Mouse (Mus musculus) intestine, postnatal 0 days (tissue): Measurements from ENCODE around the gene Ptpn22. TPM values are rescaled to one million over a fixed set of nuclear protein-coding genes. Genes with fewer than 3 reads are reported as not detected.

Source experiments
- ATAC-seq: fragments of 200-750 bp; cut with Nextera tagmentation; 2 replicates; pipeline ENCODE4 v1.8.0; 2017; ENCODE audit warnings: mild to moderate bottlenecking, moderate TSS enrichment, moderate library complexity
- H3K27ac ChIP-seq: fragments of 300-500 bp; sonication (generic); 2 replicates; pipeline ENCODE4 v1.5.1; 2014; ENCODE audit warnings: mild to moderate bottlenecking, low read depth, low read length, moderate library complexity
- H3K27me3 ChIP-seq: fragments of 300-500 bp; sonication (generic); replicated peaks from 2 replicates; pipeline ENCODE4 v1.6.1; 2014; ENCODE audit warnings: low read length, mixed read lengths; ENCODE audit not compliant: control insufficient read depth, insufficient read depth
- H3K36me3 ChIP-seq: fragments of 300-500 bp; sonication (generic); 2 replicates; pipeline ENCODE4 v1.6.1; 2014; ENCODE audit warnings: mild to moderate bottlenecking, moderate library complexity; ENCODE audit not compliant: control insufficient read depth, insufficient read depth
- H3K4me1 ChIP-seq: fragments of 300-500 bp; sonication (generic); replicated peaks from 2 replicates; pipeline ENCODE4 v1.6.1; 2014; ENCODE audit warnings: antibody characterized with exemption, low read length, mixed read lengths; ENCODE audit not compliant: control insufficient read depth, insufficient read depth
- H3K4me2 ChIP-seq: fragments of 300-500 bp; sonication (generic); replicated peaks from 2 replicates; pipeline ENCODE4 v1.6.1; 2014; ENCODE audit warnings: low read depth, mild to moderate bottlenecking, moderate library complexity
- H3K4me3 ChIP-seq: fragments of 300-500 bp; sonication (generic); 2 replicates; pipeline ENCODE4 v1.5.1; 2014; ENCODE audit warnings: low read depth, low read length
- H3K9ac ChIP-seq: fragments of 300-500 bp; sonication (generic); 2 replicates; pipeline ENCODE4 v1.6.1; 2014; ENCODE audit warnings: mild to moderate bottlenecking, low read depth, low read length
- H3K9me3 ChIP-seq: fragments of 300-500 bp; sonication (generic); 2 replicates; pipeline ENCODE4 v1.6.1; 2016; ENCODE audit warnings: mixed run types; ENCODE audit not compliant: control insufficient read depth
- CTCF ChIP-seq: sonication (generic); IDR thresholded peaks from 2 replicates; pipeline ENCODE4 v1.5.1; 2016; ENCODE audit warnings: low read depth, mild to moderate bottlenecking, control low read depth, antibody characterized with exemption, moderate library complexity
- WGBS: fragments of 180-500 bp; shearing (Covaris S2); extraction: QIAGEN DNeasy Blood & Tissue Kit; methylation state at CpG from one replicate; pipeline ENCODE4 v1.1.7; 2014; 5-methylcytosine and 5-hydroxymethylcytosine counted together
- polyA plus RNA-seq: library from polyadenylated mRNA; unstranded; fragments of >200 nt; fragmentation: Nextera tagmentation; extraction: Ambion mirVana; gene quantifications from 2 replicates; pipeline ENCODE4 v1.2.1, GENCODE M21; 2015

The Ptpn22 gene
- polyA plus RNA-seq, 1 experiment from 2014 or later, result 1.5 TPM

DNA sequence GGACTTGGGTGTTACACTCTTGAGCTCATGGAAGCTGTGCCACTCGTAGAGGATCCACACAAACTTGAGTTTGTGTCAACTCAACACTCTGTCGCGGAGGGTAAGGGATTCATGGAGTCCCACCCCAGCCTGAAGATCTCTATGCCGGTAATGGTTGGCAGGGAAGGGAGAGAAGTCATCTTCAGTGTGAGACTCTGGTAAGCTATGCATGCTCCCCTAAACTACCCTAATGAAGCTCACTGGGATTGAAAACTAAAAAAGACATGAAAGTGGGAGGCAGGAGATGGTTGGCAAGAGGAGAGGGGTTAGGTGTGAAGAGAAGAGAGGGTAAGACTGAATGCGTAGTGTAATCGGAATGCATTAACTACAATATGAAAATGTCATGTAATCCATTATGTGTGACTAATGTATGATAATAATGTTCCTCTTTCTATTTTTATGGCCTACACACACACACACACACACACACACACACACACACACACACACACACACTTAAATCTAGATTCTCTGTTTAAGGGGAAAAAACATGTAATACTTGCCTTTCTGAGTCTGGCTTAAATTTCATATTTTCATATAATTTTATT lies 1.5 kb upstream of the Ptpn22 start:
- Histone ChIP-seq H3K4me3 (no peak overlapping the region), H3K27me3 (no peaks in the 10 kb centered on the region), H3K36me3 (no peaks in the 10 kb centered on the region), H3K9ac (no peak overlapping the region), H3K4me2 (no peak overlapping the region), H3K9me3 (no peaks in the 10 kb centered on the region), H3K4me1 (no peaks in the 10 kb centered on the region), H3K27ac (no peak overlapping the region)
- ATAC-seq, result no peak
- no peak for TF ChIP-seq CTCF
- 89% methylated on average over 6 of the region's 6 CpGs for WGBS

DNA sequence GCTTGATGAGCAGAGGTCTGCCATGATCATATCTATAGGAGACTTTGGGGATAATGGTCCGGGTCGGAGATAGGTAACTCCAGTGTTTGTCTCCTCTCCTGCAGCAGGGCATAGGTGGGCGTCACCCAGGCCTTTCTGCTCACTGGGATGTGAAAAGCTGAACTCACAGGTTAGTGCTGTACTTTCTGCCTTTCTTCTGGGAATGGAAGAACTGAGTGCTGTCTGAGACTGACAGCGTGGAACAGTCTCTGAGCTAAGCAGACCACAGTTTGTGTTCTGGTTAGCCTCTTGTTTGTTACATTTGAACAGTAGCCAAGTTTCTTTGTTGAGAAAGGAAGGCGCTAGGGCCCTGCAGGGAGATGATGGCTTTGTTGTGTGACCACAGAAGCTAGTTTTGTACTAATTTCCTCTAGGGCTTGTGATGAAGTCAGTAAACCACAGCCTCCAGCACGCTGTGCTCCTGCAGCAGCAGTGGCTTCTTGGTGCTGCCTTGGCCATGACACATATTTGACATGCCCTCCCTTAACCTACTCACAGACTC lies 326 bp downstream of the Ptpn22 start:
- no peaks in the 10 kb centered on the region for H3K36me3 ChIP-seq
- ATAC-seq, result no peak
- no peaks in the 10 kb centered on the region for H3K9me3 ChIP-seq
- H3K4me3 ChIP-seq, result no peak overlapping the region
- no peaks in the 10 kb centered on the region for H3K4me1 ChIP-seq
- no peak overlapping the region for H3K27ac ChIP-seq
- TF ChIP-seq CTCF, result no peak
- no peaks in the 10 kb centered on the region for H3K27me3 ChIP-seq
- H3K9ac ChIP-seq, result no peak overlapping the region
- no peak overlapping the region for H3K4me2 ChIP-seq
- 69% methylated on average over 6 of the region's 6 CpGs for WGBS

DNA sequence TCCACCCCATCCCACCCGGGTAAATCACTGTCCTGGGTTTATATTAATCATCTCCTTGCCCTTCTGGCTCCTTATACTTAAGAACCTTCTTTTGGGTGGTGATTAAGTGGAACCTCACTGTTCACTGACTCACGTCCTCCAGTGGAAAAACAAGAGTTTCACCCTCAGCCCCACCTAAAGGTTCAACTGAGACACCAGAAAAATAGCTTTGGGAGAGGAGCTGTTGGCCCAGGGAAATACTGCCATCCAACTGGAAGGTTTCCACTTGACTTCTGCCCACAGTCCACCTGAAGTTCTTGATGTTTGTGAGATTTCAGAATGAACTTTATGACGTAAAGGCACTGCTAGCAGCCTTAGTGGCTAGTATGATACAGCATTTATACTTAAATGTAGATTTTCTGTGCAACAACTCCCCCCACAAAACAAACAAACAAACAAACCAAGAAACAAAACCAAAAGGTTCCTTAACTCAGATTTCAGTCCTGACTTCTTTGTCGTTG lies 3.2 kb downstream of the Ptpn22 start:
- no peak for ATAC-seq
- Histone ChIP-seq H3K4me2 (no peak overlapping the region), H3K27ac (no peak overlapping the region), H3K9ac (no peak overlapping the region), H3K27me3 (no peaks in the 10 kb centered on the region), H3K4me1 (no peaks in the 10 kb centered on the region), H3K9me3 (no peaks in the 10 kb centered on the region), H3K4me3 (no peak overlapping the region), H3K36me3 (no peaks in the 10 kb centered on the region)
- 66% methylated on average over 4 of the region's 4 CpGs for WGBS
- no peak for TF ChIP-seq CTCF

DNA sequence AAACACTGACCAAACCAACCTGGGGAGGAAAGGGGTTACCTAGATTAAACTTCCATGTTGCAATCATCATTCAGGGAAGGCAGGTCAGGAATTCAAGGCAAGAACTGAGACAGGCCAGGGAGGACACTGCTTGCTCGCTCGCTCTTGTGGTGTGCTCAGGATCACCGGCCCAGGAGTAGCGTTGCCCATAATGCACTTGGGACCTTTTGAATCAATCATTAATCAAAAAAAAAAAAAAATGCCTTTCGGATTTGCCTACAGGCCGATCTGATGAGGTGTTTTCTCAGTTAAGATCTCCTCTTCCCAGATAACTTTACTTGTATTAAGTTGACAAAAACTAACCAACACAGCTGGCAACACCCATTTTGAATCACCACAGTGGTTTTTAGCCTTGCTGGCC lies 4.6 kb downstream of the Ptpn22 start:
- no peak for TF ChIP-seq CTCF
- H3K27ac ChIP-seq, result no peak overlapping the region
- no peak overlapping the region for H3K4me3 ChIP-seq
- H3K4me2 ChIP-seq, result no peak overlapping the region
- 66% methylated on average over 6 of the region's 6 CpGs for WGBS
- H3K9me3 ChIP-seq, result no peaks in the 10 kb centered on the region
- H3K27me3 ChIP-seq, result no peaks in the 10 kb centered on the region
- no peak for ATAC-seq
- no peaks in the 10 kb centered on the region for H3K36me3 ChIP-seq
- H3K9ac ChIP-seq, result no peak overlapping the region
- H3K4me1 ChIP-seq, result no peaks in the 10 kb centered on the region

DNA sequence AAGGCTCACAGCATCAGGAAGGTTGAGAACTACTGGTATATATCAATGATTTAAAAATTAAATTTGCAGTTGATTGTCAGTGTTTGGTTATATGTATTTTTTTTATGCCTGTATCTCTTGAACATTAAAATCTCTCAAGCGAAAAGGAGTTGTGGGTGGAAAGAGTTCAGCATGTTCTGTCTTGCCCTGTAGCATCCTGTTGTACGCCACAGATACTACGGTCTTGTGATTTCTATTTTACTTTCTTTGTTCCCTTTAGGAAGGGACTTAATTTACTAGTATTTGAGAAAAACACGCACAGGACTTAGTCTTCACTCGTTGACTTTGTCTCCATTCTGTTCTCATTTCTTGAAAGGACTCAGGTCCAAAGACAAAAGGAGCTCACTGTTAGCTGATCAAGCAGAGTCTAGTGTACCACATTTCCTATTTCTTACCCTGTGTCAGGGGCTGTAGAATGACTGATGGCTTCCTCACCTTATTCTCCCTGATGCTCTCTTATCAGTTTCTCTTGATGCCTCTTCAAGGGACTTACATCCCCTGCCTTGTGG lies 7.9 kb downstream of the Ptpn22 start:
- Histone ChIP-seq H3K36me3 (no peaks in the 10 kb centered on the region), H3K27me3 (no peaks in the 10 kb centered on the region), H3K4me1 (no peaks in the 10 kb centered on the region), H3K4me2 (no peak overlapping the region), H3K4me3 (no peak overlapping the region), H3K9ac (no peak overlapping the region), H3K9me3 (no peaks in the 10 kb centered on the region), H3K27ac (no peak overlapping the region)
- no peak for TF ChIP-seq CTCF
- WGBS, result 88% methylated on average over 5 of the region's 5 CpGs
- no peak for ATAC-seq

DNA sequence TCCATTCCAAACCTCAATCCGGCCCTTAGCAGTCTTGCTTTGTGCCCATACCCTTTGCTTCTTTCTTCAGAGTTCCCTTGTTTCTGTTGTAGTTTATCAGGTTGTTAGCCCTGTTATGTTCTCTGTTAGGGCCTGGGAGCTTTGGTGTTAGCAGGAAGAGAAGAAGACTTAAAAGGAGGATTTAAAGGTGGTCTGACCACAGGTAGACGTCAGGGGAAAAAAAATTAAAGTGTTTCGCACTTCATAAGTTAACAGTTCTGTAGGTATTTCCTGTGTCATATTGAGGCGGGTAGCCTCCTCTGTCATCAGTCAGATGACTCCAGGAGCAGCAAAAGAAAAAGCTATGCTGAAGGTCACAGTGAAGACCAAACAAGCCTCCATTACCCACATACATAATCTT lies 8.4 kb downstream of the Ptpn22 start:
- H3K27ac ChIP-seq, result no peak overlapping the region

More for the DNA sequence above, 8.4 kb downstream of the Ptpn22 start:
- no peak overlapping the region for H3K4me3 ChIP-seq
- H3K36me3 ChIP-seq, result no peaks in the 10 kb centered on the region
- WGBS, result 80% methylated on average over 4 of the region's 4 CpGs
- no peak for TF ChIP-seq CTCF
- H3K4me1 ChIP-seq, result no peaks in the 10 kb centered on the region
- ATAC-seq, result no peak
- H3K27me3 ChIP-seq, result no peaks in the 10 kb centered on the region
- H3K9ac ChIP-seq, result no peak overlapping the region
- no peaks in the 10 kb centered on the region for H3K9me3 ChIP-seq
- H3K4me2 ChIP-seq, result no peak overlapping the region
